Mouse (Mus musculus): ENCODE measurements around the gene Dnm3. TPM values are rescaled to one million over a fixed set of nuclear protein-coding genes. Genes with fewer than 3 reads are reported as not detected.

The Dnm3 gene
- total and polyA plus RNA-seq, 3 experiments = 1.5 to 7.8 (median 5.9) TPM

GRCm38 (mm10) chr1:162156873-162157272 is 321.0 kb downstream of the Dnm3 start:
- no peak overlapping the region for H3K4me3 ChIP-seq
- no peak overlapping the region for H3K9ac ChIP-seq (ENCODE audit: low read depth, low read length)
- no peaks in the 10 kb centered on the region for H3K79me2 ChIP-seq (replicated peaks; ENCODE audit: control insufficient read depth, insufficient read depth, low read length)
- TF ChIP-seq POLR2A (IDR thresholded peaks at IDR 0.05; ENCODE audit: insufficient read depth, low read depth, low read length) (no peak), EP300 (IDR thresholded peaks at IDR 0.05; ENCODE audit: insufficient read depth, low read depth, low read length) (no peak), CTCF (IDR thresholded peaks at IDR 0.05) (no peak)
- intact Hi-C loops (cut with DNase I) = no loop called here
- no peaks in the 10 kb centered on the region for H3K4me1 ChIP-seq (ENCODE audit: control insufficient read depth, insufficient read depth, low read length)
- no peak for DNase-seq
- no peaks in the 10 kb centered on the region for H3K36me3 ChIP-seq (ENCODE audit: control insufficient read depth, insufficient read depth, low read length)
- no peaks in the 10 kb centered on the region for H3K27me3 ChIP-seq (ENCODE audit: control insufficient read depth, insufficient read depth, low read length)
- no peak overlapping the region for H3K27ac ChIP-seq
- 82% methylated on average over 5 of the region's 5 CpGs for WGBS

- DNase-seq = no peak
- no peak for TF ChIP-seq POLR2A (IDR thresholded peaks at IDR 0.05; ENCODE audit: insufficient read depth, low read depth, low read length)
- Histone ChIP-seq H3K27me3 (ENCODE audit: control insufficient read depth, insufficient read depth, low read length) (no peaks in the 10 kb centered on the region), H3K27ac (no peak overlapping the region), H3K9ac (ENCODE audit: low read depth, low read length) (no peak overlapping the region), H3K36me3 (ENCODE audit: control insufficient read depth, insufficient read depth, low read length) (no peaks in the 10 kb centered on the region), H3K4me1 (ENCODE audit: control insufficient read depth, insufficient read depth, low read length) (no peaks in the 10 kb centered on the region), H3K4me3 (no peak overlapping the region), H3K79me2 (replicated peaks; ENCODE audit: control insufficient read depth, insufficient read depth, low read length) (no peaks in the 10 kb centered on the region)
- 80% methylated on average over 3 of the region's 3 CpGs for WGBS
- intact Hi-C loops (cut with DNase I) = no loop called here
Measured at GRCm38 (mm10) chr1:162155546-162155945, 322.3 kb downstream of the Dnm3 start.

GRCm38 (mm10) chr1:162153118-162153517 is 324.7 kb downstream of the Dnm3 start:
- H3K27ac ChIP-seq = no peak overlapping the region
- H3K4me1 ChIP-seq (ENCODE audit: control insufficient read depth, insufficient read depth, low read length) = no peaks in the 10 kb centered on the region
- intact Hi-C loops (cut with DNase I) = no loop called here
- WGBS = 91% methylated on average over 5 of the region's 5 CpGs
- no peaks in the 10 kb centered on the region for H3K36me3 ChIP-seq (ENCODE audit: control insufficient read depth, insufficient read depth, low read length)
- no peak overlapping the region for H3K4me3 ChIP-seq
- no peak overlapping the region for H3K9ac ChIP-seq (ENCODE audit: low read depth, low read length)
- no peak for DNase-seq
- H3K27me3 ChIP-seq (ENCODE audit: control insufficient read depth, insufficient read depth, low read length) = no peaks in the 10 kb centered on the region
- TF ChIP-seq CTCF (IDR thresholded peaks at IDR 0.05) (no peak), EP300 (IDR thresholded peaks at IDR 0.05; ENCODE audit: insufficient read depth, low read depth, low read length) (no peak), POLR2A (IDR thresholded peaks at IDR 0.05; ENCODE audit: insufficient read depth, low read depth, low read length) (no peak)
- no peaks in the 10 kb centered on the region for H3K79me2 ChIP-seq (replicated peaks; ENCODE audit: control insufficient read depth, insufficient read depth, low read length)

- Histone ChIP-seq H3K27me3 (ENCODE audit: control insufficient read depth, insufficient read depth, low read length) (no peaks in the 10 kb centered on the region), H3K36me3 (ENCODE audit: control insufficient read depth, insufficient read depth, low read length) (no peaks in the 10 kb centered on the region), H3K4me1 (ENCODE audit: control insufficient read depth, insufficient read depth, low read length) (no peaks in the 10 kb centered on the region), H3K9ac (ENCODE audit: low read depth, low read length) (no peak overlapping the region), H3K79me2 (replicated peaks; ENCODE audit: control insufficient read depth, insufficient read depth, low read length) (no peaks in the 10 kb centered on the region), H3K4me3 (no peak overlapping the region), H3K27ac (no peak overlapping the region)
- TF ChIP-seq EP300 (IDR thresholded peaks at IDR 0.05; ENCODE audit: insufficient read depth, low read depth, low read length) (no peak), CTCF (IDR thresholded peaks at IDR 0.05) (no peak), POLR2A (IDR thresholded peaks at IDR 0.05; ENCODE audit: insufficient read depth, low read depth, low read length) (no peak)
- WGBS = 85% methylated on average over 3 of the region's 3 CpGs
- intact Hi-C loops (cut with DNase I) = no loop called here
- no peak for DNase-seq
Measured at GRCm38 (mm10) chr1:162149730-162150129, 328.1 kb downstream of the Dnm3 start.

- intact Hi-C loops (cut with DNase I) = no loop called here
- H3K27ac ChIP-seq = no peak overlapping the region
- H3K4me3 ChIP-seq = no peak overlapping the region
- no peaks in the 10 kb centered on the region for H3K79me2 ChIP-seq (replicated peaks; ENCODE audit: control insufficient read depth, insufficient read depth, low read length)
- DNase-seq = no peak
- 88% methylated on average over 3 of the region's 3 CpGs for whole genome bisulfite sequencing
- TF ChIP-seq EP300 (IDR thresholded peaks at IDR 0.05; ENCODE audit: insufficient read depth, low read depth, low read length) (no peak), CTCF (IDR thresholded peaks at IDR 0.05) (no peak), POLR2A (IDR thresholded peaks at IDR 0.05; ENCODE audit: insufficient read depth, low read depth, low read length) (no peak)
- no peaks in the 10 kb centered on the region for H3K27me3 ChIP-seq (ENCODE audit: control insufficient read depth, insufficient read depth, low read length)
- no peak overlapping the region for H3K9ac ChIP-seq (ENCODE audit: low read depth, low read length)
- no peaks in the 10 kb centered on the region for H3K4me1 ChIP-seq (ENCODE audit: control insufficient read depth, insufficient read depth, low read length)
- H3K36me3 ChIP-seq (ENCODE audit: control insufficient read depth, insufficient read depth, low read length) = no peaks in the 10 kb centered on the region
Measured at GRCm38 (mm10) chr1:162147554-162147953, 330.3 kb downstream of the Dnm3 start.

- no peak for TF ChIP-seq EP300 (IDR thresholded peaks at IDR 0.05; ENCODE audit: insufficient read depth, low read depth, low read length)
- TF ChIP-seq CTCF (IDR thresholded peaks at IDR 0.05) = no peak
- no peak for TF ChIP-seq POLR2A (IDR thresholded peaks at IDR 0.05; ENCODE audit: insufficient read depth, low read depth, low read length)
- no peak for DNase-seq
- WGBS = 44% methylated on average over 6 of the region's 6 CpGs
- no peaks in the 10 kb centered on the region for H3K4me1 ChIP-seq (ENCODE audit: control insufficient read depth, insufficient read depth, low read length)
- H3K27ac ChIP-seq = no peak overlapping the region
- H3K9ac ChIP-seq (ENCODE audit: low read depth, low read length) = no peak overlapping the region
- H3K79me2 ChIP-seq (replicated peaks; ENCODE audit: control insufficient read depth, insufficient read depth, low read length) = no peaks in the 10 kb centered on the region
- H3K36me3 ChIP-seq (ENCODE audit: control insufficient read depth, insufficient read depth, low read length) = no peaks in the 10 kb centered on the region
- no peaks in the 10 kb centered on the region for H3K27me3 ChIP-seq (ENCODE audit: control insufficient read depth, insufficient read depth, low read length)
- no peak overlapping the region for H3K4me3 ChIP-seq
- intact Hi-C loops (cut with DNase I) = no loop called here
Measured at GRCm38 (mm10) chr1:162145748-162146147, 332.1 kb downstream of the Dnm3 start.

Data from heart, adult 2 months (tissue).